Mouse (Mus musculus): ENCODE measurements around the gene Dnali1. TPM values are rescaled to one million over a fixed set of nuclear protein-coding genes. Genes with fewer than 3 reads are reported as not detected.

The Dnali1 gene
- polyA plus RNA-seq, 1 experiment from 2014 or later: not detected

DNA sequence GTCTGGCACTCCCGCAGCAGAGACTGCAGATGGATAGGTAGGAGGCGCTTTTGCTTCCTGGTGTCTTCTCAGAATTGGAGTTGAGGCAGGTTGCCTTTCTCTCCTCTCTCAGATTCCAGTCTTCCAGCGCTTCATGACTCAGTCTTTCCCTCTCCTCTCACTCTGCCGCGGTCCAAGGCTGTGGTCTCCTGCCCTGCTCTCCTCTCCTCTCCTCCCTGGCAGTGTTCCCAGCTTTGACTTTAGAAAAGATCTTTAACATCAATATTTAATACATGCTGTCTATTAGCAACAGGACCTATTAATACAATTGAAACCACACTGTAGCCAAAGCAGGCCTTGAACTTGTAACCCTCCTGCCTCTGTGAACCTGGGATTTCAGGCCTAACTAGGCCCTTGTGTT, 30.6 kb upstream of the Dnali1 start:
- H3K9ac ChIP-seq (ENCODE audit: low read length): no peak overlapping the region

GRCm38 (mm10) chr4:125093031-125093430, 27.5 kb upstream of the Dnali1 start:
- H3K9me3 ChIP-seq (ENCODE audit: control insufficient read depth, low read length): no peaks in the 10 kb centered on the region
- no peak overlapping the region for H3K4me3 ChIP-seq (ENCODE audit: control insufficient read depth in 1 of 2, insufficient read depth in 1 of 2, low read depth in 1 of 2, low read length in 2 of 2)
- peaks cover 56% of the 10 kb centered on the region for H3K36me3 ChIP-seq (ENCODE audit: control insufficient read depth, insufficient read depth, low read length)
- no peak overlapping the region for H3K27ac ChIP-seq (replicated peaks in 1 of 2; ENCODE audit: control insufficient read depth in 1 of 2, insufficient read depth in 1 of 2, low read depth in 2 of 2, low read length in 2 of 2)
- 87% methylated on average over 5 of the region's 5 CpGs for WGBS
- H3K27me3 ChIP-seq (ENCODE audit: control insufficient read depth, insufficient read depth, low read length): no peaks in the 10 kb centered on the region
- ATAC-seq (ENCODE audit: insufficient number of reproducible peaks, insufficient read depth, low FRiP score, low read depth): no peak
- no peaks in the 10 kb centered on the region for H3K4me1 ChIP-seq (ENCODE audit: control insufficient read depth in 2 of 2, insufficient read depth in 2 of 2, low read length in 2 of 2)
- H3K9ac ChIP-seq (ENCODE audit: low read length): no peak overlapping the region
- no peak overlapping the region for H3K4me2 ChIP-seq (ENCODE audit: low read length)

More for the DNA sequence above, 30.6 kb upstream of the Dnali1 start:
- no peak overlapping the region for H3K4me3 ChIP-seq (ENCODE audit: control insufficient read depth in 1 of 2, insufficient read depth in 1 of 2, low read depth in 1 of 2, low read length in 2 of 2)
- H3K27me3 ChIP-seq (ENCODE audit: control insufficient read depth, insufficient read depth, low read length): no peaks in the 10 kb centered on the region
- no peaks in the 10 kb centered on the region for H3K9me3 ChIP-seq (ENCODE audit: control insufficient read depth, low read length)
- H3K36me3 ChIP-seq (ENCODE audit: control insufficient read depth, insufficient read depth, low read length): peaks cover 25% of the 10 kb centered on the region
- WGBS: 85% methylated on average over 5 of the region's 5 CpGs
- no peak overlapping the region for H3K27ac ChIP-seq (replicated peaks in 1 of 2; ENCODE audit: control insufficient read depth in 1 of 2, insufficient read depth in 1 of 2, low read depth in 2 of 2, low read length in 2 of 2)
- no peak for ATAC-seq (ENCODE audit: insufficient number of reproducible peaks, insufficient read depth, low FRiP score, low read depth)
- H3K4me1 ChIP-seq (ENCODE audit: control insufficient read depth in 2 of 2, insufficient read depth in 2 of 2, low read length in 2 of 2): no peaks in the 10 kb centered on the region
- H3K4me2 ChIP-seq (ENCODE audit: low read length): no peak overlapping the region

GRCm38 (mm10) chr4:125085346-125085841, 19.9 kb upstream of the Dnali1 start:
- Histone ChIP-seq H3K4me1 (ENCODE audit: control insufficient read depth in 2 of 2, insufficient read depth in 2 of 2, low read length in 2 of 2) (peaks cover 4 to 13% of the 10 kb centered on the region in 2 experiments; a peak in 3 of 4 replicates), H3K4me2 (ENCODE audit: low read length) (peak overlapping the region; percentile 95), H3K27ac (replicated peaks in 1 of 2; ENCODE audit: control insufficient read depth in 1 of 2, insufficient read depth in 1 of 2, low read depth in 2 of 2, low read length in 2 of 2) (peak overlapping the region; percentile 96), H3K9ac (ENCODE audit: low read length) (peak overlapping the region; percentile 89), H3K36me3 (ENCODE audit: control insufficient read depth, insufficient read depth, low read length) (peaks cover 41% of the 10 kb centered on the region), H3K27me3 (ENCODE audit: control insufficient read depth, insufficient read depth, low read length) (no peaks in the 10 kb centered on the region), H3K4me3 (ENCODE audit: control insufficient read depth in 1 of 2, insufficient read depth in 1 of 2, low read depth in 1 of 2, low read length in 2 of 2) (peak overlapping the region; percentile 87 to 93), H3K9me3 (ENCODE audit: control insufficient read depth, low read length) (no peaks in the 10 kb centered on the region)
- ATAC-seq (ENCODE audit: insufficient number of reproducible peaks, insufficient read depth, low FRiP score, low read depth): peak; percentile 86
- WGBS: under 1% methylated on average over 45 of the region's 45 CpGs

DNA sequence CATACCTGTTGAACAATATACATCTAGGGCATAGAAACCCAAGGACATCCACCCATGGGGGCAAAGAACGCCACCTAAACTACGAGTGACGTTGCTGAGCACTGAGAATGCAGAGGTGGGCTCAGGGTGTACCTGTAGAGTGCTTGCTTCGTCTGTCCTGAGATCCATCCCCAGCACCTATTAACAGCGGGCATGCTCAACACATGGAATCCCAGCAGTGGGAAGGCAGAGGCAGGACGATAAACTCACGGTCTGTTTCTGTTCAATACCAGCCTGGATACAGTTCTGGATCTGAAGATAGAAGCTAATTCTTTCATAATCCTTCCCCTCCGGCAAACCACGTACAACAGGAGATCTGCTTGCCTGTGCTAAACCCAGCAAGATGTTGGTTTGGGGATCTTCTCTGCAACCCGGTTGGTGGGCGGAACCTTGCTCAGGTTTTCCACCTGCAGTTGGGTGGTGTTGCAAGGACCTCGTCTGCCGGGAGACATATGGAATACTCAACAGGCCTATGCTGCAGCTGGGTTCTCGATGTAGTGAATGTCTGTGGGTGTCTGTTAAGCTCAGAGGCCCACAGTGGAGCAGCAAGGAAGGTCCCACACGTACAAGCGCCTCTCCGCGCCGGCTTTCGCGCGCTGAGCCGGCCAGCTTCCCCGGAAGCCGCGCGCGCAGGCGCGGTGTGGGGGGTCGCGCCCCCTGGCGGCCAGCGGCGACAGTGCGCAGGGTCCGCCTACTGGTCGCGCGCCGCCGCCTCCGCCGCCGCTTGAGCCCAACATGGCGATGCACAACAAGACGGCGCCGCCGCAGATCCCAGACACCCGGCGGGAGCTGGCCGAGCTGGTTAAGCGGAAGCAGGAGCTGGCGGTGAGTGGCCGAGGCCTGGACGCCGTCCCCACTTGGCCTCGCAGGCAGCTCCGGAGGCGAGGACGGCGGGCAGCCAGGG, 19.2 kb upstream of the Dnali1 start, which contains the start of gene Meaf6:
Gene Meaf6, plus strand, starts transcription at position 732 of the 943 bp plus-strand sequence.
- 2% methylated on average over 63 of the region's 63 CpGs for WGBS
- peak; percentile 85 for ATAC-seq (ENCODE audit: insufficient number of reproducible peaks, insufficient read depth, low FRiP score, low read depth)
- Histone ChIP-seq H3K36me3 (ENCODE audit: control insufficient read depth, insufficient read depth, low read length) (peaks cover 34% of the 10 kb centered on the region), H3K4me3 (ENCODE audit: control insufficient read depth in 1 of 2, insufficient read depth in 1 of 2, low read depth in 1 of 2, low read length in 2 of 2) (peak within 1 kb of the TSS; percentile 87 to 93), H3K27me3 (ENCODE audit: control insufficient read depth, insufficient read depth, low read length) (no peaks in the 10 kb centered on the region), H3K9me3 (ENCODE audit: control insufficient read depth, low read length) (no peaks in the 10 kb centered on the region), H3K9ac (ENCODE audit: low read length) (peak within 1 kb of the TSS; percentile 89), H3K4me1 (ENCODE audit: control insufficient read depth in 2 of 2, insufficient read depth in 2 of 2, low read length in 2 of 2) (peaks cover 4 to 13% of the 10 kb centered on the region in 2 experiments; a peak in 3 of 4 replicates), H3K4me2 (ENCODE audit: low read length) (peak within 1 kb of the TSS; percentile 95), H3K27ac (replicated peaks in 1 of 2; ENCODE audit: control insufficient read depth in 1 of 2, insufficient read depth in 1 of 2, low read depth in 2 of 2, low read length in 2 of 2) (peak within 1 kb of the TSS; percentile 96)

GRCm38 (mm10) chr4:125078698-125079097, 13.2 kb upstream of the Dnali1 start:
- Histone ChIP-seq H3K9me3 (ENCODE audit: control insufficient read depth, low read length) (no peaks in the 10 kb centered on the region), H3K36me3 (ENCODE audit: control insufficient read depth, insufficient read depth, low read length) (peaks cover 31% of the 10 kb centered on the region)
- no peak for ATAC-seq (ENCODE audit: insufficient number of reproducible peaks, insufficient read depth, low FRiP score, low read depth)

DNA sequence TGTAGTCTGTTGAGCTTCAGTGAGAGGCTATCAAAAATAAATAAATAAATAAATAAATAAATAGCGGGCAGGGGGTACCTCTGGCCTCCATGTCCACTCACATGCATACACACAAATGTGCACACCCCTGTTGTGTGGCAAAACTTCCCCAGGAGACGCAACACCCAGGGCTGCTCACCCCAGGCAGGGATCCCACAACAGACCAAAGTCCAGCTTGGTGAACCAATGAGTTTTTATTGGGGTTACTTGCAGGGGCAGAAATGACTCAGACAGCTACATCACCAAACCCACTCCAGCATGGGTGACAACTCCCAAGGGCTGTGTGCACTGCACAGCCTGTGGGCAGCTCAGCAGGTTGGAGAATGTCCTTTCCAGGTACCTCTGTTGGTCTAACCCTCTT, 12.2 kb upstream of the Dnali1 start:
- Histone ChIP-seq H3K27ac (replicated peaks in 1 of 2; ENCODE audit: control insufficient read depth in 1 of 2, insufficient read depth in 1 of 2, low read depth in 2 of 2, low read length in 2 of 2) (no peak overlapping the region), H3K27me3 (ENCODE audit: control insufficient read depth, insufficient read depth, low read length) (no peaks in the 10 kb centered on the region), H3K4me2 (ENCODE audit: low read length) (no peak overlapping the region), H3K9me3 (ENCODE audit: control insufficient read depth, low read length) (no peaks in the 10 kb centered on the region), H3K36me3 (ENCODE audit: control insufficient read depth, insufficient read depth, low read length) (peaks cover 41% of the 10 kb centered on the region), H3K4me1 (ENCODE audit: control insufficient read depth in 2 of 2, insufficient read depth in 2 of 2, low read length in 2 of 2) (no peaks in the 10 kb centered on the region), H3K9ac (ENCODE audit: low read length) (no peak overlapping the region), H3K4me3 (ENCODE audit: control insufficient read depth in 1 of 2, insufficient read depth in 1 of 2, low read depth in 1 of 2, low read length in 2 of 2) (no peak overlapping the region)
- no peak for ATAC-seq (ENCODE audit: insufficient number of reproducible peaks, insufficient read depth, low FRiP score, low read depth)
- 81% methylated on average over 2 of the region's 2 CpGs for WGBS

More at GRCm38 (mm10) chr4:125078698-125079097, 13.2 kb upstream of the Dnali1 start:
- H3K4me2 ChIP-seq (ENCODE audit: low read length): no peak overlapping the region
- no peak overlapping the region for H3K4me3 ChIP-seq (ENCODE audit: control insufficient read depth in 1 of 2, insufficient read depth in 1 of 2, low read depth in 1 of 2, low read length in 2 of 2)
- no peak overlapping the region for H3K27ac ChIP-seq (replicated peaks in 1 of 2; ENCODE audit: control insufficient read depth in 1 of 2, insufficient read depth in 1 of 2, low read depth in 2 of 2, low read length in 2 of 2)
- H3K4me1 ChIP-seq (ENCODE audit: control insufficient read depth in 2 of 2, insufficient read depth in 2 of 2, low read length in 2 of 2): no peaks in the 10 kb centered on the region
- no peaks in the 10 kb centered on the region for H3K27me3 ChIP-seq (ENCODE audit: control insufficient read depth, insufficient read depth, low read length)
- no peak overlapping the region for H3K9ac ChIP-seq (ENCODE audit: low read length)
- whole genome bisulfite sequencing: 91% methylated on average over 2 of the region's 2 CpGs

DNA sequence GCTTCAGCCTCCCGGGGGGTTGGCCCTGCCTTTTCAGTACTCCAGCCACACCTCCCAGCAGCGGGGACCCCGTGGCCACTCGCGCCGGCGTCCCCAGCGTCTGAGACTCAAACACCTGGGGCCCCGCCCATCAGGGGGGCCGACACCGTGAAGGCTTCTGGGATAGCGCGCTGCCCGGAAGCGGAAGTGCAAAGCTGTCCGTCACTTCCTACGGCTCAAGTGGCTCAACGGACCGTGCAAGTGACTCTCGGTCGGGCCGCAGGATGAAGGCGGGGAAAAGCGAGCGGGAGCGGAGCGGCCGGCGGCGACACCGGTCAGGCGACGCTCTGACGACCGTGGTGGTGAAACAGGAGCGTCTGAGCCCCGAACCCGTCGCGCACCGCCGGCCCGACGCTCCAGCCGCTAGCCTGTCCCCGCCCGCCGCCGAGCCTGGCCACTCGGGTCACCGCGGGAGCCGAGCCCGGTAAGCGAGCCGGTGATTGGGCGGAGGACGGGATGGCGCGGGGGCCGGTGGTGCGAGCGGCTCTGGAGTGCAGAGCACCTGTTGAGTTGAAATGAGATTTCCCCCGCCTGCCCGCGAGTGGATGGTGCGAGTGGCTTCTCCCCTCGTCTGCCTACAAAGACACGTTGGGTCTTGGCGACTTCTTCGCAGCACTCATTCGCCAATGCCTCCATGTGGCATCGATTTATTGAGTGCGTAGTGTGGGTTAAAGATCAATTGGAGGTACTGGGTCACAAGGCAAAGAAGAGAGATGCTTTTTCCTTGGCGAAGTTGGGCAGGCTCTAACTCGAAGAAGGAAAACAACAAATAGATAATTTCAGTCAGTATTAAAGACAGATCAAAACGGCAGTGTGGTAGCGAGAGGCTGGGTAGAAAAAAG, 1.2 kb upstream of the Dnali1 start, which contains the start of gene Snip1:
Gene Snip1, plus strand, starts transcription at position 183 of the 881 bp plus-strand sequence.
- Histone ChIP-seq H3K36me3 (ENCODE audit: control insufficient read depth, insufficient read depth, low read length) (peaks cover 39% of the 10 kb centered on the region), H3K4me3 (ENCODE audit: control insufficient read depth in 1 of 2, insufficient read depth in 1 of 2, low read depth in 1 of 2, low read length in 2 of 2) (peak within 1 kb of the TSS; percentile 79 to 84), H3K9me3 (ENCODE audit: control insufficient read depth, low read length) (no peaks in the 10 kb centered on the region), H3K4me2 (ENCODE audit: low read length) (peak within 1 kb of the TSS; percentile 88), H3K27ac (replicated peaks in 1 of 2; ENCODE audit: control insufficient read depth in 1 of 2, insufficient read depth in 1 of 2, low read depth in 2 of 2, low read length in 2 of 2) (peak within 1 kb of the TSS in 1 of 2 experiments; percentile 43; a peak in 2 of 4 replicates), H3K9ac (ENCODE audit: low read length) (peak within 1 kb of the TSS; percentile 88), H3K27me3 (ENCODE audit: control insufficient read depth, insufficient read depth, low read length) (no peaks in the 10 kb centered on the region; the same call in 1 of the 2 replicates), H3K4me1 (ENCODE audit: control insufficient read depth in 2 of 2, insufficient read depth in 2 of 2, low read length in 2 of 2) (peaks cover 5 to 17% of the 10 kb centered on the region in 2 experiments)
- WGBS: under 1% methylated on average over 77 of the region's 78 CpGs
- peak; percentile 87 for ATAC-seq (ENCODE audit: insufficient number of reproducible peaks, insufficient read depth, low FRiP score, low read depth)

All from heart, embryonic 14.5 days (tissue).